Mouse (Mus musculus) heart, embryonic 16.5 days (tissue): ENCODE results near the gene Abca3. TPM values are rescaled to one million over a fixed set of nuclear protein-coding genes. Genes with fewer than 3 reads are reported as not detected.

Source experiments
- ATAC-seq: fragments of 200-750 bp; cut with Nextera tagmentation; replicated peaks from 2 replicates; pipeline ENCODE4 v1.8.0; 2017; ENCODE audit warnings: moderate number of reproducible peaks; ENCODE audit not compliant: insufficient read depth, low FRiP score; ENCODE audit errors: extremely low read depth
- H3K27ac ChIP-seq: fragments of 300-500 bp; sonication (generic); 2 replicates; pipeline ENCODE4 v1.5.1; 2014; ENCODE audit warnings: mild to moderate bottlenecking, low read length, control low read depth, moderate library complexity
- H3K27me3 ChIP-seq: fragments of 300-500 bp; sonication (generic); 2 replicates; pipeline ENCODE4 v1.6.1; 2014; ENCODE audit warnings: low read length, mixed read lengths; ENCODE audit not compliant: control insufficient read depth, insufficient read depth
- H3K36me3 ChIP-seq: fragments of 300-500 bp; sonication (generic); 2 replicates; pipeline ENCODE4 v1.6.1; 2014; ENCODE audit not compliant: control insufficient read depth, insufficient read depth
- H3K4me1 ChIP-seq: fragments of 300-500 bp; sonication (generic); 2 replicates; pipeline ENCODE4 v1.6.1; 2014; ENCODE audit warnings: low read length, mixed read lengths; ENCODE audit not compliant: control insufficient read depth, insufficient read depth
- H3K4me2 ChIP-seq: fragments of 300-500 bp; sonication (generic); 2 replicates; pipeline ENCODE4 v1.6.1; 2014; ENCODE audit warnings: low read depth, mild to moderate bottlenecking, control low read depth, low read length
- H3K4me3 ChIP-seq: fragments of 300-500 bp; sonication (generic); 2 replicates; pipeline ENCODE4 v1.5.1; 2014; ENCODE audit warnings: mild to moderate bottlenecking, control low read depth, low read length
- H3K9ac ChIP-seq: fragments of 300-500 bp; sonication (generic); 2 replicates; pipeline ENCODE4 v1.6.1; 2014; ENCODE audit warnings: low read length, control low read depth
- H3K9me3 ChIP-seq: fragments of 300-500 bp; sonication (generic); replicated peaks from 2 replicates; pipeline ENCODE4 v1.6.1; 2016; ENCODE audit warnings: low read length; ENCODE audit not compliant: control insufficient read depth
- WGBS: fragments of 180-500 bp; shearing (Covaris S2); extraction: QIAGEN DNeasy Blood & Tissue Kit; methylation state at CpG from one replicate; pipeline ENCODE4 v1.1.7; 2014; 5-methylcytosine and 5-hydroxymethylcytosine counted together
- polyA plus RNA-seq: library from polyadenylated mRNA; unstranded; fragments of >200 nt; fragmentation: Nextera tagmentation; extraction: Ambion mirVana; gene quantifications from 2 replicates; pipeline ENCODE4 v1.2.1, GENCODE M21; 2015

The Abca3 gene
- polyA plus RNA-seq, 1 experiment from 2014 or later: 6.8 TPM

DNA sequence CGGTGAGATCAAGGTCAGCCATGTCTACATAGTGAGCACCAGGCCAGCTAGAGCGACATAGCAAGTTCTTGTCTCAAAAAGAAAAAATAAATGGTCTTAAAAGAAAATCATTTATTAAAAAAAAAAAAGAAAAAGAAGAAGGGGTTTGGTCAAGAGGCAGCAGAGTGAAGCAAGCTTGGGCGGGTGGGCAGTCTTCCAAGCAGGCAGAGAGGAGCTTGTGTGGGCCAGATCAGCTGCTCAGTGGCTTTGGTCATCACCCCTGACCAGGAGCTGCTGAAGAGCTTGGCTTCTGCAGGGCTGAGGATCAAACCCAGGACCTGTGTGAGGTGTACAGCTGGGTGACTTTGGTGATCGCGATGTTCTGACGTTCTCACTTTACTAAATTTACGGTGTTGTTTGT lies 42.7 kb downstream of the Abca3 start:
- Histone ChIP-seq H3K27me3 (no peaks in the 10 kb centered on the region), H3K4me1 (no peaks in the 10 kb centered on the region), H3K9me3 (no peaks in the 10 kb centered on the region), H3K4me2 (no peak overlapping the region), H3K36me3 (no peaks in the 10 kb centered on the region), H3K4me3 (no peak overlapping the region), H3K9ac (no peak overlapping the region), H3K27ac (no peak overlapping the region)
- WGBS: 86% methylated on average over 7 of the region's 7 CpGs
- no peak for ATAC-seq

DNA sequence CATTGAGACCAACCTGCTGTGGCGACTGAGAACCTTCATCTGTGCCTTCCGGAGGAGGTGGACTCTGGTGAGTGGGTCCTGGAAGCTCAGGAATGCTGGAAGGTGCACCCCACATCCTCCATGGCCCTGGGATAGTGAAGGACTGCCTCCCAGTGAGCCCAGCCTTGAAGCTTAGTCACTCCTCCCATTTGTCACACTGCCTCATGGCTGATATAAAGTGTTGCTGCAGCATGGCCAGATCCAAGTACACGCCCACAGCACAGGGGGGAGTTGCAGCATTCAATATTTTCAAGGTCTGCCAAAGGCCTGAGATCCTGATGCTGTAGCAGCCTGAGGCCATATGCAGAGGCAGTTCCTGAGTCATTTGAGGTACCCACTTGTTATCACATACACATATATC lies 50.6 kb downstream of the Abca3 start:
- H3K27ac ChIP-seq: no peak overlapping the region

DNA sequence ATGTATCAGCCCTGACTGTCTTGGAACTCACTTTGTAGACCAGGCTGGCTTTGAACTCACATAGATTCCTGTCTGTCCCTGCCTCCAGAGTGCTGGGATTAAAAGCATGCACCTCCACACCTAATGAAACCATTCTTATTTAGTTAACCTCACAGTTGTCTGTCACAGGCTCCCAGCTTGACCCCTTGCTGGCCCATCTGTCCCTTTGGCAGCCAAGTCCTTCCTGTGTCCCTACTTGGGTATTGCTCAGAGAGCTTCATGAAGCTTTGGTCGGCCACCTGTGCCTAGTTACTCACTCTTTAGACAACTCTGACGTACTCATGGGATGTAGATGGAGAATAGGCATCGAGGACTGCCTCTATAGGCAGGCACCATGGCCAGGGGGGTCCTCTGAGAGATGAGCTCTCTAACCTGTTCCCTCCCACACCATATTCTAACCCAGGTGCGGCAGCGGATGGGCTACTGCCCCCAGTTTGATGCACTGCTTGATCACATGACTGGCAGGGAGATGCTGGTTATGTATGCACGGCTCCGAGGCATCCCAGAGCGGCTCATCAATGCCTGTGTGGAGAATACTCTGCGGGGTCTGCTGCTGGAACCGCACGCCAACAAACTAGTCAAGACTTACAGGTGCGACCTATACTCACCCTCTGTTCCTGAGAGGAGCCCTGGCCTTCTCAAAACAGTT lies 55.5 kb downstream of the Abca3 start:
- no peak overlapping the region for H3K4me3 ChIP-seq
- 86% methylated on average over 12 of the region's 12 CpGs for WGBS
- ATAC-seq: no peak

More for the DNA sequence above, 50.6 kb downstream of the Abca3 start:
- H3K4me1 ChIP-seq: no peaks in the 10 kb centered on the region
- WGBS: 71% methylated on average over 3 of the region's 3 CpGs
- no peak overlapping the region for H3K4me2 ChIP-seq
- no peaks in the 10 kb centered on the region for H3K9me3 ChIP-seq
- no peak overlapping the region for H3K9ac ChIP-seq
- no peaks in the 10 kb centered on the region for H3K27me3 ChIP-seq
- H3K36me3 ChIP-seq: peaks cover 9% of the 10 kb centered on the region; the same call in 1 of the 2 replicates
- H3K4me3 ChIP-seq: no peak overlapping the region
- 0 out of 2 replicates have a peak, but pooled peaks have one; percentile 18 for ATAC-seq

DNA sequence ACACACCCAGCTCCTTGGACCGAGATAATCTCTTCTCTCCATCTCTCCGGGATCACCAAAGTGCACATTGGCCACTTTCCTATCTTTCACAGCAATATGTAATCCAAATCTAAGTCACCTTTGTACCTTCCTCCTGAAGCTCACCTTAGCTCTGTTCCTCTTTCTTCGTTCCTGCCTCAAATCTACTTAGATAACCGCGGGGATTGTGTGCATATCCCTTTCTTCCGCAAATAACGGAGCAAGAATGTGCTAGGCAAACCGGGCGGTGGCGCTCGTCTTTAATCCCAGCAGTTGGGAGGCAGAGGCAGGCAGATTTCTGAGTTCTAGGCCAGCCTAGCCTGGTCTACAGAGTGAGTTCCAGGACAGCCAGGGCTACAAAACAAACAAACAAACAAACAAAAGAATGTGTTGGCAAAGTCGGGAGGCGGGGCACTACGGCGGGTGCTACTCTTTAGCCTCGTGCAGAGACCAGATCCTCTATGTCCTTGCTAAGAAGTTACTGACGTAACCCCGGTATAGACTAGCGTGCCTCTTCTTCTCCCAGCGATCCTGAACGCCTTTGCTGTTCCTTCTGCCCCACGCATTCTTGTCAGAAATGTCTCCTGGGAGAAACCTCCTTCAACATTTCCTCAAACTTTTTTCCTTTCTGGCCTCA lies 61.9 kb downstream of the Abca3 start:
- peak overlapping the region; percentile 81 for H3K4me2 ChIP-seq
- peaks cover 22% of the 10 kb centered on the region for H3K4me1 ChIP-seq
- H3K36me3 ChIP-seq: peaks cover 30% of the 10 kb centered on the region
- H3K27ac ChIP-seq: peak overlapping the region; percentile 88
- no peaks in the 10 kb centered on the region for H3K9me3 ChIP-seq
- H3K9ac ChIP-seq: peak overlapping the region; percentile 88
- WGBS: 24% methylated on average over 22 of the region's 22 CpGs
- no peaks in the 10 kb centered on the region for H3K27me3 ChIP-seq
- ATAC-seq: 0 out of 2 replicates have a peak, but pooled peaks have one; percentile 12
- peak overlapping the region; percentile 77 for H3K4me3 ChIP-seq

More for the DNA sequence above, 55.5 kb downstream of the Abca3 start:
- no peaks in the 10 kb centered on the region for H3K4me1 ChIP-seq
- H3K9me3 ChIP-seq: no peaks in the 10 kb centered on the region
- no peaks in the 10 kb centered on the region for H3K27me3 ChIP-seq
- no peak overlapping the region for H3K9ac ChIP-seq
- H3K4me2 ChIP-seq: no peak overlapping the region
- H3K27ac ChIP-seq: no peak overlapping the region
- peaks cover 25% of the 10 kb centered on the region for H3K36me3 ChIP-seq

DNA sequence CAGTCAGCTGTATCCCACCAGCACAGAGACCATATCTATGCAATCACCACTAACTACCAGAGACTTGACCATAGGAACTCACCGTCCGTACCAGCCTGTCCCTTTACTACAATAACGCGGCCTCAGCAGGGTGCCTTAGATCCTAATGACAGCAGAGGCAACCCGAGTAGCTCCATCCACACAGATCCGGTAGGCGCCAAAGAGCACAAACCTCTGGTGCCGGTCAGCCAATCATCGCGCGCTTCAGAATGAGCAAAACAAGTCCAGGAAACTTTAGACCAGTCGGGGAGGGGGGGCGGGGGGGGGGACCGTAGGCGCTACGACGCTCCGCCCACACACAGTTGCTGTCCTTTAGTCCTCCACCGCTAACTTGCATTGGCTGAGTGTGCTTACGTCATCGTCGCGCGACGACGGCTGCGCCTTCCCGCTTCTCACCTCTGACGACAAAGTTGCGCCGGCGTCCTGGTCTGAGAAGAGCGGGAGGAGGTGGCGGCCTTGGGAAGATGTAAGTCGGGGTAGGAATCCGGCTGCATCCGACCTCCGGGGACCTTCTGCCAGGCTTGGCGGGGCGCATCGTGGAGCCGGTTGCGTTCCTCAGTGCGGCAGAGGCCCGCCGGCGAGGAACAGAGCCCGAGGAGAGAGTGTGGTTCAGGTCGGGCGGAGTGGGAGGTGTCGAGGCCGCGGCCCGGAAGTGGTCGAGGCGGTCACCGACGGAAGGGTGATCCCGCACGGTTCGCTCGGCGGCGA lies 62.7 kb downstream of the Abca3 start, which contains the start of gene Rnps1:
Gene Rnps1, plus strand, starts transcription at position 336 of the 747 bp plus-strand sequence.
- under 1% methylated on average over 64 of the region's 64 CpGs for WGBS
- peak; percentile 93 for ATAC-seq
- Histone ChIP-seq H3K4me2 (peak within 1 kb of the TSS; percentile 88), H3K27ac (peak within 1 kb of the TSS; percentile 88), H3K4me1 (peaks cover 22% of the 10 kb centered on the region), H3K4me3 (peak within 1 kb of the TSS; percentile 77), H3K27me3 (no peaks in the 10 kb centered on the region), H3K9ac (peak within 1 kb of the TSS; percentile 88), H3K36me3 (peaks cover 30% of the 10 kb centered on the region), H3K9me3 (no peaks in the 10 kb centered on the region)

DNA sequence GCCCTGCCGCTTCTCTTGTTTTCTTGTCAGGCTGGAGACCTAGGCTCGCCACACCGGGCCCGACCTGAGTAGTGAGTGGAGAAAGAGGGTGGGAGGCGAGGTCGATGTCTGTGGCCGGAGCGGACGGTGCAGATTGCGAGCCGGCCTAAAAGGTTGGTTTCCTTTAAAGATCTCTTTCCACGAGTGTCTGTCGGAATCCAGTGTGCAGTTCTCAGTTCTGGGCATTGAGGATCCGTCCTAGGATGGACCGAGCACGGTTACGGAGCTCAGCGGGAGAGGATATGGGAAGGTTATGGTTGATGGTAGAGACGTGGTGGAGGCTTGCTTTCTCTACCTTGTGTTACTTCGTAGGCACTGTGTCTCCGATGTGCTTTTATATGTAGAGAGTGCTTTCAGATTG lies 63.3 kb downstream of the Abca3 start:
- H3K4me1 ChIP-seq: peaks cover 22% of the 10 kb centered on the region
- under 1% methylated on average over 20 of the region's 21 CpGs for WGBS
- ATAC-seq: no peak
- H3K27ac ChIP-seq: peak overlapping the region; percentile 88
- H3K9ac ChIP-seq: peak overlapping the region; percentile 84
- peak overlapping the region; percentile 77 for H3K4me3 ChIP-seq
- H3K27me3 ChIP-seq: no peaks in the 10 kb centered on the region
- H3K9me3 ChIP-seq: no peaks in the 10 kb centered on the region
- H3K4me2 ChIP-seq: peak overlapping the region; percentile 88
- peaks cover 28% of the 10 kb centered on the region for H3K36me3 ChIP-seq

DNA sequence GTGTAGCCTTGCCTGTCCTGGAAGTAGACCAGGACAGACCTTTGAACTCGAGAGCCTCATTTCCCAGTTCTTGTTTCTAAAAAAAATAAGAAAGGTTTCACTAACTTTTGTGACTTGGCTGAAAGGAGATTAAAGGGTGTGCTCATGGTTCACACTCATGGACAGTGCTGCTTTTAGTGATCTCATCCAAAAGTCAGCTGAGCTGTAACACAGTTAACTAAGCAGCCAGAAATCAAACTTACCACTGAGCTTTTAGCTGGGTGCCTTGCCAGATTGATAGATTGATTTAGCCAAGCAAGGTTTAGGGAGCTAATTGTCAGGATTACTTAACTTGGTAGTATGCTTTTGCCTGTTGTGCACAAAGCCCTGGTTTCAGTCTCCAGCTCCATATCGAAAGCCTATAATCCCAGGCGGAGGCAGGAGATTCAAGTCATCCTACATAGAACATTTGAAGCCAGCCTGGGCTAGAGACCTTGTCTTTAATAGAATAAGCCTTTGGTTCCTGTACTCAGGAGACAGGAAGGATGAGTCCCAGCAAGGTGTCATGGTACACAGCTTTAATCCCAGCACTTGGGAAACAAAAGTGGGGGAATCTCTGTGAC lies 64.4 kb downstream of the Abca3 start:
- peaks cover 35% of the 10 kb centered on the region for H3K36me3 ChIP-seq
- peak overlapping the region; percentile 88 for H3K4me2 ChIP-seq
- peak overlapping the region; percentile 84 for H3K9ac ChIP-seq
- WGBS: 83% methylated on average over 3 of the region's 3 CpGs
- peak overlapping the region; percentile 77 for H3K4me3 ChIP-seq
- H3K4me1 ChIP-seq: peaks cover 22% of the 10 kb centered on the region
- no peak overlapping the region for H3K27ac ChIP-seq
- H3K9me3 ChIP-seq: no peaks in the 10 kb centered on the region
- ATAC-seq: no peak
- H3K27me3 ChIP-seq: no peaks in the 10 kb centered on the region

DNA sequence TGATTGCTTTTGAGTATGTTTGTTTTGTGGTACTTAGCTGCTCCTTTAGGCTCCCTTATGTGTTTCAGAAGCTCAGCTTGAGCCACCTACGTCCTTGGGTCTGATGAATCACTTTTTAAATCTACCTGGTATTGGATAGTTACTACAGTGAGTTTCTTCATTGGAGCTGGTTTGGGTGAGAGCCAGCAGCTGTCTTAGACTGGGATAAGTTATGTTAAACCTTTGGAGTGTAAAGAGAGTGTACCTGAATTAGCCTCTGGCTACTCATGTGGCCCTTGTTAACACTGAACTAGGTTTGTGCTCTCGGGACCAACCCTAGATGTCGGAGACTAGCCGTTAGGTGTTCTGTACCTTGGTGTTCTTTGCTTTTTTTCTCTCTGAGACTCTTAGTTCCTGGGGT lies 71.4 kb downstream of the Abca3 start:
- no peak for ATAC-seq
- H3K9ac ChIP-seq: no peak overlapping the region
- no peaks in the 10 kb centered on the region for H3K27me3 ChIP-seq
- 87% methylated on average over 4 of the region's 4 CpGs for whole genome bisulfite sequencing
- H3K9me3 ChIP-seq: no peaks in the 10 kb centered on the region
- no peak overlapping the region for H3K27ac ChIP-seq
- H3K4me3 ChIP-seq: no peak overlapping the region
- H3K4me2 ChIP-seq: no peak overlapping the region
- peaks cover 58% of the 10 kb centered on the region for H3K36me3 ChIP-seq
- peaks cover 3% of the 10 kb centered on the region; the same call in 1 of the 2 replicates for H3K4me1 ChIP-seq
